Mouse (Mus musculus) lung, postnatal 14 days (tissue): Measurements from ENCODE around the gene Ager.

Source experiments
- DNase-seq: peaks from one replicate; pipeline ENCODE4 v3.0.0; 2021

The Ager gene

DNA sequence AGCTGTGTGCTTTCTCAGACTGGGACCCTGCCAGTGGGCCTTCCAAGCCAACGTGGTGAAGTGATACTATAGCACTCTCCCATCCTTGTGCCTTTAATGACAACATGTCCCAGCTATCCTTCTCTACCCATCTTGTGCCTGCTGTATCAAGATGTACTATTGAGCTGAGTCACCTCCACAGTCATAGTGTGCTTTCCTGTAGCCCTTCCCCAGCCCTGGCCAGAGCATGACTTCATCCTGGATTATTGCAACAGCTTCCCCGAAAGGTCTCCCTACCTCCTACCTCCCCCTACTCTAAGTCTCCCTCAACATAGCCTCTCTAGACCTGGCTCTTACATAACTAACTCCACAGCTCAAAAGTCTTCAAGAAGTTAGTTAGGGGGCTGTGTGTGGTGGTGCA, 38.0 kb downstream of the Ager start:
- no peak for DNase-seq

DNA sequence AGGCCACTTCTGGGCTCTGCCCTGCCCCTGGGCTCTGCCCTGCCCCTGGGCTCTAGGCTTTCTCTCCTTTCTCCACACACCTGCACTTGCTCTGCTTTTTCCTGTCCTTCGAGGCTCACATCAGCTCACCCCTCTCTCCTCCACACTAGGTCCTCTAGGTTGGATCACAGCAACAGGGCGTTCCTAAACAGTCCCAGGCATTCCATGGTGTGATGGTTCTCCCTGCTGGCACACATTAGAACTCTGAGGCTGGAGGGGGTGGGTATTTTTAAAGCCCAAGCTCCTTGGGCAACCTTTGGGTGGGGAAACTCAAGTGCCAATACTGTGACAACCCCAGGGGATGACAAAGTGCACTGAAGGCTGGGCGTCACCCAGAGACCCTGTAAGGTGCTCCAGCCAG, 39.8 kb downstream of the Ager start:
- no peak for DNase-seq

DNA sequence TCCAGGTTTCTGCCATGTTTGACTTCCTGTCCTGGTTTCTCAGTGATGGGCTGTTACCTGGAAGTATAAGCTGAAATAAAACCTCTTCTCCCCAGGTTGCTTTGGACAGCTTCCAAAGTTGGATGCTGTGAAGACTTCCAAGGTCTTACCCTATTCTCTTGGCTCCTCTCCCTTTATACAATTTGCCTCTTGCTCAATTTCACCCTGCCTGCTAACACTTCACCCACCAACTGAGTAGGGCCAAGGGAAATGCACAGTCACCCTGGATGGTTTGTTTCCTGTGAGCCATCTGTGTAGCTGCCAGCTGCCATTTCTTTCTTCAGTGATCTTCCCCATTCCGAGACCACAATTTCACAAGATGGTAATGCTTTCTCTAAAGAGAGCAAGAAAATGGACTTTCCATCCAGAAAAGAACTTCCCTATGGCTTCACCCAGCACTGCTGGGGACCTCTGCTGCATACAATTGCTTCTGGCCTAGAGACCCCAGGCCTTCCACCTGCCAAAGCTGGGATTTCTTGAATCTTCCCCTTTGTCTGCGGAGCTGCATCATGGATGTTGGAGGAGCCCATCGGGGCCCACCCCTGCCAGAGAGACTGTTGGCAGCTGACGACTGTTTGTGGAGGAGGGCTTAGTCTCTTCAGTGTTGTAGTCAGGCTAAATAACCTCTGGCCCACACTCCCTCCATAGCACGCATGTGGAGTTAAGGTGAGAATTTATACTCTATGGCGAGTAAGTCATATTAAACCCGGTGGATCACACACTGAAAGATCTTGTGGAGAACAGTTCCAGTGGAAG, 42.0 kb downstream of the Ager start:
- no peak for DNase-seq

GRCm38 (mm10) chr17:34640778-34641601, 43.3 kb downstream of the Ager start:
- no peak for DNase-seq

DNA sequence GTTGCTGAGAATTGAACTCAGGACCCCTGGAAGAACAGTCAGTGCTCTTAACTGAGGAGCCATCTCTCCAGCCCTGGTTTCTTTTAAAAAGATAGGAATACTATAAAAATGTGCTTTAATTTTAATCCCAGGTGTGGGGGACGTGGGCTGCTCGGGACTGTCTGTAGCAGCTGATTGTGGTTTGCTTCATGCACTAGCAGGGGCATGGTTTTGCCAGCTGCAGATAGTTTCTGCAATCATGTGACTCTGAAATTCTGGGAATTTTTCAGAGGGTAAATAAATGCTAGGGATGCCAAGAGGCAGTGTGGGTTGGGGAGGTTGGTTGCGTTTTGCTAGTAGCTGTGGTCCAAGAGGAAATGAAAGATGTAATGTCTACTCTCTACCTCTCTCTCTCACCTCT, 44.3 kb downstream of the Ager start:
- no peak for DNase-seq

DNA sequence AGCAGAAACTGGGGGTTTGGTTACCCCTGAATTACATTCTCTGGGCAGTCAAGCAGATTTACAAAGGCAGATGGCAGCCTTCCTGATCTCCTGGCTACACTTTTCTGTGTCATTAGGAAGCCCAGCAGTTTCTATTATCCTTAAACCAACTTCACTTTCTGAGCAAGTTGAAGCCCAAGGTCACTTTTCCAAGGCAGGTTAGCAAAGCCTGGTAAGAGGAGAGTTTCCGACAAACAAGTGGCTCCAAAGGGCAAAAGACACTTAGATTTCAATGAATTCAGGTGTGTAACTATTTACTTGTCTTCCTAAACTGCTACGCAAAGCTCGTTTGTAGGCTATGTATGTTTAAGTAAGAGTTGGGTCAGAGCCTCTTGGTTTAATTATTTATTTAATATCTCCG, 45.7 kb downstream of the Ager start:
- DNase-seq: no peak

- DNase-seq: no peak
Observed at GRCm38 (mm10) chr17:34643944-34644343, 46.3 kb downstream of the Ager start.

DNA sequence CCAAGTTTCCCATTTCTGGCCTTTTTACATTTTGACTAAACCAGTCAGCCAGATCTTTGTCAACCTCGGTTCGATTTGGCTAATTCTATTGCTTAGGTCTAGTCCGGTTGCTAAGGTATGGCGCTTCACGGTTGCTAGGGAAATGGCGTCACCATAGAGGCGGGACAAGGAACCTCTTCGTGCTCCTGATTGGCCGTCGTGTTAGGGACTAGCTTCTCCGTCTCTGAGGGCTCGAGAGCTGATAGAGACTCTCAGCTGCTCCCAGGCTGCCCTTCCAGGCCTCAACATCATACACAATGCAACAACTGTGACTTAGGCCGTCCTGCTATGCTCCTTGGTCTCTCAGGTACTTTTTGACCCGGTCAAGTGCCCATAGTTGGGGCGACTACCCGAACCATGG, 46.9 kb downstream of the Ager start, which contains the start of gene Fkbpl:
Fkbpl (plus strand) TSS at position 157 of the 400 bp plus-strand sequence.
- DNase-seq: peak; percentile 98

DNA sequence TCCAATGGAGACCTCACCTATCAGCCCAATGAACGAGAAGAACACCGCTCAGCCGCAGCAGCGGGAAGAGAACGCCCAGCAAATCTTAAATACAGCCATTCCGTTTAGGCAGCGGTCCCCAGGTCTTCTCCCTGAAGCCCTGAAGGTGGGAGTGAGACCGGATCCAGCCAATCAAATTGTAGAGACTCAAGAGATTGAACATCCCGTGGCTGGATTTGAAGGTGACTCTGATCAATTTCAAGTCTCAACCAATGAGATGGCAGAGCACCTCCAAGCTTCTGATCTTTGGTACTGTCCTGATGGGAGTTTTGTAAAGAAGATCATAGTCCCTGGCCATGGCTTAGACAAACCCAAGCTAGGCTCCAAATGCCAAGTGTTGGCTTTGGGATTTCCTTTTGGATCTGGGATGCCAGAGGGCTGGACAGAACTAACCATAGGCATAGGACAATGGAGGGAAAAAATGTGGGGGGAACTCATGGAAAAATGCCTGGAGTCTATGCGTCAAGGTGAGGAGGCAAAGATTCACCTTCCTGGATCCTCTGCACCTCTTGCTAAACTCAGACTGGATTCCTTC, 47.7 kb downstream of the Ager start:
- no peak for DNase-seq

DNA sequence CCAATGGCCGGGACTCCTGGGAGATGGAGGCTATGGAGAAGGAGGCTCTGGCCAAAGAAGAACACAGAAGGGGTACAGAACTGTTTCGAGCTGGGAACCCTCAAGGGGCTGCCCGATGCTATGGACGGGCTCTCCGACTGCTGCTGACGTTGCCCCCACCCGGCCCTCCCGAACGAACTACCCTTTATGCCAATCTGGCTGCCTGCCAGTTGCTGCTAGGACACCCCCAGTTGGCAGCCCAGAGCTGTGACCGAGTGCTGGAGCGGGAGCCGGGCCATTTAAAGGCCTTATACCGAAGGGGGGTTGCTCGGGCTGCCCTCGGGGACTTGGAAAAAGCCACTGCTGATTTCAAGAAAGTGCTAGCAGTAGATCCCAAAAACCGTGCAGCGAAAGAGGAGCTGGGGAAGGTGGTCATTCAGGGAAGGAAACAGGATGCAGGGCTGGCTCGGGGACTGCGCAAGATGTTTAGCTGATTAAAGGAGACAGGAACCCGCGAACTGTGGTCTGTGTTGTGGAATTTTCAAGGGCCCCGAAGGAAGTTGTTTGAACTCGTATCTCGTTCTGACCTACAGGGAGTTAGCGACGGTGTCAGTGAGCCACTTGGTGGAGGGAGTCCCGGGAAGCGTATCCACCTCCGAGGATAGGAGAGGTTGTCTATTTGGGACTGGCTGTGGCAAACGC, 48.3 kb downstream of the Ager start:
- DNase-seq: no peak

DNA sequence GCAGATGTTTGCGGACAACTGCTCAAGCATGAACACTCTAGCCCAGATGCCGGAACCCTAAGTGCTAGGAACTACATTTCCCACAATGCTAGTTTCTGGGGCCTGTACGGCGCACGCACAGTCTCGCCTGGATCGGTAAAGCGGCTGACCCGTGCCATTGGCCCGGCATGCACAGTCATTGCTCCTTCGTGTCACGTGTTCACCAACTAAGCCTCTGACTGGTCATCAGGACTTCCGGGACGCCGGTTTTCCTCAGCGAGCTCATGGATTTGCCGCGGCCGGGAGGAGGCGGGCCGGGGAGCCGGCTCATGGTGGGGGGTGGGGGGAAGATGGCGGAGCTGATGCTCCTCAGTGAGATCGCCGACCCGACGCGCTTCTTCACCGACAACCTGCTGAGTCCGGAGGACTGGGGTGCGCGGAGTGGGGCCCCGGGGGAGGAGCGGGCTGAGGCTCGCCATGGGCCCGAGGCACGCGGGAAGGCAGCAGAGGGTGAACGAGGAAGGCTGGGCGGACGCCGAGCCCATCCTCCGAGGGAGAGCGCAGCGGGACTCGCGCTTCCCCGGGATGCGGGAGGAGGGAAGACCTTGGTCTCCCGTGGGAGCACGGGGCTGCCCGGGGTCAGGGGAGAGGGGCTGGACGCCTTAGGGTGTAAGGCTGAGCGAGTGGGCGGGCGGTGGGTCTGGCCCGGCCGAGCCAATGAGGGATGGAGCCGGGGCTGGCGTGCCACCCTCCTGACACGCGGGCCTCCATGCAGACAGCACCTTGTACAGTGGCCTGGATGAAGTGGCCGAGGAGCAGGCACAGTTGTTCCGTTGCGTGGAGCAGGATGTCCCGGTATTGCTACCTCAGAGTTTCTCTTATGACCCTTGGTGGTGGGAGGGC, 49.5 kb downstream of the Ager start, which contains the start of gene Atf6b:
Atf6b (plus strand) TSS at position 241 of the 882 bp plus-strand sequence.
- peak; percentile 92 for DNase-seq

GRCm38 (mm10) chr17:34648141-34648890, 50.7 kb downstream of the Ager start:
- no peak for DNase-seq

- no peak for DNase-seq
Observed at GRCm38 (mm10) chr17:34649106-34649864, 51.6 kb downstream of the Ager start.
